Mouse (Mus musculus): ENCODE measurements around the gene Lifr. TPM values are rescaled to one million over a fixed set of nuclear protein-coding genes. Genes with fewer than 3 reads are reported as not detected.

Gene Lifr
- polyA plus RNA-seq, 1 experiment, result 18.9 TPM

GRCm38 (mm10) chr15:7062698-7063009, 27.8 kb upstream of the Lifr start:
- Histone ChIP-seq H3K27me3 (replicated peaks) (peaks cover 5% of the 10 kb centered on the region), H3K4me3 (replicated peaks) (no peak overlapping the region), H3K4me1 (peaks cover 48% of the 10 kb centered on the region), H3K9me3 (no peaks in the 10 kb centered on the region), H3K36me3 (replicated peaks; ENCODE audit: low read length) (no peaks in the 10 kb centered on the region)
- no peak for TF ChIP-seq GATA1 (IDR thresholded peaks at IDR 0.05; ENCODE audit: borderline replicate concordance, low read length)
- no peak for TF ChIP-seq FLI1 (IDR thresholded peaks at IDR 0.05; ENCODE audit: low read length)

GRCm38 (mm10) chr15:7063521-7064240, 26.7 kb upstream of the Lifr start:
- TF ChIP-seq FLI1 (IDR thresholded peaks at IDR 0.05; ENCODE audit: low read length), result no peak
- peaks cover 50% of the 10 kb centered on the region for H3K4me1 ChIP-seq
- no peaks in the 10 kb centered on the region for H3K36me3 ChIP-seq (replicated peaks; ENCODE audit: low read length)
- no peak overlapping the region for H3K4me3 ChIP-seq (replicated peaks)
- H3K9me3 ChIP-seq, result no peaks in the 10 kb centered on the region
- H3K27me3 ChIP-seq (replicated peaks), result peaks cover 2% of the 10 kb centered on the region

GRCm38 (mm10) chr15:7064992-7065523, 25.4 kb upstream of the Lifr start:
- H3K4me3 ChIP-seq (replicated peaks), result no peak overlapping the region
- peaks cover 2% of the 10 kb centered on the region for H3K27me3 ChIP-seq (replicated peaks)
- H3K4me1 ChIP-seq, result peaks cover 53% of the 10 kb centered on the region
- no peaks in the 10 kb centered on the region for H3K36me3 ChIP-seq (replicated peaks; ENCODE audit: low read length)
- no peaks in the 10 kb centered on the region for H3K9me3 ChIP-seq
- no peak for TF ChIP-seq FLI1 (IDR thresholded peaks at IDR 0.05; ENCODE audit: low read length)
- no peak for TF ChIP-seq GATA1 (IDR thresholded peaks at IDR 0.05; ENCODE audit: borderline replicate concordance, low read length)

- Histone ChIP-seq H3K27me3 (replicated peaks) (peaks cover 2% of the 10 kb centered on the region), H3K9me3 (no peaks in the 10 kb centered on the region), H3K4me1 (peaks cover 56% of the 10 kb centered on the region), H3K4me3 (replicated peaks) (no peak overlapping the region), H3K36me3 (replicated peaks; ENCODE audit: low read length) (no peaks in the 10 kb centered on the region)
- TF ChIP-seq FLI1 (IDR thresholded peaks at IDR 0.05; ENCODE audit: low read length), result no peak
- no peak for TF ChIP-seq GATA1 (IDR thresholded peaks at IDR 0.05; ENCODE audit: borderline replicate concordance, low read length)
Measured at GRCm38 (mm10) chr15:7065624-7066023, 24.8 kb upstream of the Lifr start.

DNA sequence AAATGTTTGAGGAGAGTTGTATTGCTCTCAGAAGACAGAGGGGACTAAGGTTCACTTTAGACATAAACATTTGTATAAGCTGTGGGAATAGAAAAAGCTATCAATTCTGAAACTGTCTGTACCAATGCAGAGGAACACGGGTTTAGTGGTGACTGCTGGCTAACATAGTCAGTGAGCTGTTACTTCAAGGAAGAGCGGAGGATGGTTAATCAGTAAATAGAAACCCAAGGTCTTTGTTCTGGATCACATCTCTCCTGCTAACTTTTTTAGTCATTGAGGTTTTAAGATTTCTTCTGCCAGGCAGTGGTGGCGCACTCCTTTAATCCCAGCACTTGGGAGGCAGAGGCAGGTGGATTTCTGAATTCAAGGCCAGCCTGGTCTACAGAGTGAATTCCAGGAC, 23.7 kb upstream of the Lifr start:
- Histone ChIP-seq H3K27me3 (replicated peaks) (peaks cover 2% of the 10 kb centered on the region), H3K9me3 (no peaks in the 10 kb centered on the region), H3K4me3 (replicated peaks) (no peak overlapping the region), H3K4me1 (peaks cover 66% of the 10 kb centered on the region), H3K36me3 (replicated peaks; ENCODE audit: low read length) (no peaks in the 10 kb centered on the region)
- TF ChIP-seq FLI1 (IDR thresholded peaks at IDR 0.05; ENCODE audit: low read length) (no peak), GATA1 (IDR thresholded peaks at IDR 0.05; ENCODE audit: borderline replicate concordance, low read length) (no peak)

DNA sequence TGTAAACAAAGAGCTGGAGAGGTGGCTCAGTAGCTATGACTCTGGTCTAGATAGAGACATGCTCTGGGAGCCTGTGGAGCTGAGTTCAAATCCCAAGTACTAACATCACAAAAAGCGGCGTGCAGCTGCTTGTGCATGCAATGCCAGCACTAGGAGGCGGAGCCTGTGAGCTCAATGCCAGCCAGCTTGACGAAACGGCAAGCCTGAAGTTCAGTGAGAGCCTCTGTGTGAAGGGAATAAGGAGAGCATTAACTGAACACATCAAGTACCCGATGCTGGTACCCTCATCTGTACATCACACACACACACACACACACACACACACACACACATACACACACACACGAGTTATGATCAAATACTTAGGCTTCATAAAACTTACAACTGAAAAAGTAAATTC, 21.0 kb upstream of the Lifr start:
- no peaks in the 10 kb centered on the region for H3K36me3 ChIP-seq (replicated peaks; ENCODE audit: low read length)
- peaks cover 79% of the 10 kb centered on the region for H3K4me1 ChIP-seq
- H3K9me3 ChIP-seq, result no peaks in the 10 kb centered on the region
- H3K4me3 ChIP-seq (replicated peaks), result no peak overlapping the region
- H3K27me3 ChIP-seq (replicated peaks), result peaks cover 2% of the 10 kb centered on the region
- TF ChIP-seq FLI1 (IDR thresholded peaks at IDR 0.05; ENCODE audit: low read length) (no peak), GATA1 (IDR thresholded peaks at IDR 0.05; ENCODE audit: borderline replicate concordance, low read length) (no peak)

GRCm38 (mm10) chr15:7070199-7070794, 20.1 kb upstream of the Lifr start:
- Histone ChIP-seq H3K27me3 (replicated peaks) (no peaks in the 10 kb centered on the region), H3K9me3 (no peaks in the 10 kb centered on the region), H3K4me1 (peaks cover 79% of the 10 kb centered on the region), H3K36me3 (replicated peaks; ENCODE audit: low read length) (no peaks in the 10 kb centered on the region), H3K4me3 (replicated peaks) (peak overlapping the region; percentile 28)
- TF ChIP-seq GATA1 (IDR thresholded peaks at IDR 0.05; ENCODE audit: borderline replicate concordance, low read length) (no peak), FLI1 (IDR thresholded peaks at IDR 0.05; ENCODE audit: low read length) (no peak)

- Histone ChIP-seq H3K9me3 (no peaks in the 10 kb centered on the region), H3K27me3 (replicated peaks) (no peaks in the 10 kb centered on the region), H3K4me1 (peaks cover 72% of the 10 kb centered on the region), H3K4me3 (replicated peaks) (peak overlapping the region; percentile 76), H3K36me3 (replicated peaks; ENCODE audit: low read length) (no peaks in the 10 kb centered on the region)
- TF ChIP-seq GATA1 (IDR thresholded peaks at IDR 0.05; ENCODE audit: borderline replicate concordance, low read length) (no peak), FLI1 (IDR thresholded peaks at IDR 0.05; ENCODE audit: low read length) (no peak)
Measured at GRCm38 (mm10) chr15:7073269-7073668, 17.1 kb upstream of the Lifr start.

- Histone ChIP-seq H3K9me3 (no peaks in the 10 kb centered on the region), H3K4me3 (replicated peaks) (no peak overlapping the region)
- no peak for TF ChIP-seq FLI1 (IDR thresholded peaks at IDR 0.05; ENCODE audit: low read length)
- TF ChIP-seq GATA1 (IDR thresholded peaks at IDR 0.05; ENCODE audit: borderline replicate concordance, low read length), result no peak
Measured at GRCm38 (mm10) chr15:7075185-7075584, 15.2 kb upstream of the Lifr start.

DNA sequence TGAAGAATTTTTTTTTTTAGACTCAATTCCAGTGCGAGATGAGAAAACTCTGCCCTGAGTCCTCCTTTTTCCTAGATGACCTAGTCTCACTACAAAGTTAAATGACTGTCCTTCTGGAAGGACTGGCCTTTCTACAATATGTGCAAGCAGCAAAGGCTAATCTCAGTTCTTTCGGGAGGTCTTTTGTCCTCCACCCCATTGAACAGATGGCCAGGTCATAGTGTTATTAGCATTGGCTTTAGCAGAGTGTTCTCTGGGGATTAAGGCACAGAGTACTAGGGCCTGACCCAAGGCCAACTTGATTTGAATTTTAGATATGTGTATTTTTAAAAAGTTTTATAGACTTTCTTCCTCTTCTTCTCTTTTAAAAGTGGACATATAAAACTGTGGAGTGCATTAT, 12.1 kb upstream of the Lifr start:
- TF ChIP-seq FLI1 (IDR thresholded peaks at IDR 0.05; ENCODE audit: low read length), result no peak
- no peak for TF ChIP-seq GATA1 (IDR thresholded peaks at IDR 0.05; ENCODE audit: borderline replicate concordance, low read length)
- H3K4me3 ChIP-seq (replicated peaks), result no peak overlapping the region
- peaks cover 52% of the 10 kb centered on the region for H3K4me1 ChIP-seq

More at GRCm38 (mm10) chr15:7075185-7075584, 15.2 kb upstream of the Lifr start:
- Histone ChIP-seq H3K27me3 (replicated peaks) (no peaks in the 10 kb centered on the region), H3K4me1 (peaks cover 75% of the 10 kb centered on the region), H3K36me3 (replicated peaks; ENCODE audit: low read length) (no peaks in the 10 kb centered on the region)

More for the DNA sequence above, 12.1 kb upstream of the Lifr start:
- no peaks in the 10 kb centered on the region for H3K27me3 ChIP-seq (replicated peaks)
- H3K36me3 ChIP-seq (replicated peaks; ENCODE audit: low read length), result no peaks in the 10 kb centered on the region
- H3K9me3 ChIP-seq, result no peaks in the 10 kb centered on the region

All from megakaryocyte, embryonic 14.5 days (primary cell).